Mouse (Mus musculus) cortical plate, adult 2 months (tissue): ENCODE results near the gene Tnfsf12.

Experiments used
- CTCF ChIP-seq: fragments of 200-500 bp; IDR thresholded peaks from 2 replicates; pipeline ENCODE4 v1.5.1; 2011; ENCODE audit warnings: mild to moderate bottlenecking, control low read depth, low read length; ENCODE audit not compliant: insufficient read depth; ENCODE audit errors: extremely low read depth
- POLR2A ChIP-seq: fragments of 200-500 bp; IDR thresholded peaks from 2 replicates; pipeline ENCODE4 v1.6.1; 2011; ENCODE audit warnings: mild to moderate bottlenecking, low read length, control low read depth; ENCODE audit not compliant: insufficient read depth; ENCODE audit errors: extremely low read depth

DNA sequence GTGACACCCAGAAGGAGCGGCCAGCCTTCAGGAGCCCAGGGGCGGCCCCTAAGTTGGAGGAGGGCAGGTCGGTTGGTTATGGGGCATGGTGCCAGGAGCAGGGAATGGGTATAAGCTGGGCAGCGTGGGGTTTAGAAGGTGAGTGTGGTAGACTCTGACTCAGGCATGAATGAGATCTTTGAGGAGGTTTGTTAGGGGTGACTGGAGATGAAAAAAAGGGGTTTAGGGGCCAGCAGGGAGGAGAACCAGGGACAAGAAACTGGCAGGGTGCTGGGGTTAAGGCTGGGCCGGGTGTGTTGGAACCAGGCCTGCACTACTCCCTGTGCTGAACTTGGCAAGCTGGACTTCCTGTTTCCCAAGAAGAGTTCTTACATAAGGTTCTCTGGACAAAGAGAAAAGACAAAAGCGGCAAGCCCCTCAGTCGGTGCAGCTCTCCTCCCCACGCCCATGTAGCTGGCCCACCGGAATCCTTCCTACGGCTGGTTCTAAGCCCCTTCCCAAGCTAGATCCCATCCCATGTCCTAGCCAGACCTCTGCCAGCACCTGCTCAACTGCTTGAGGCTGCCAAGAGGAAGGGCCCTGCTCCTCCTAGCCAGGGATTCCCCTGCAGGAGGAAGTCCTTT is 10.0 kb downstream of the Tnfsf12 start, which contains the start of gene Tnfsf13:
- TF ChIP-seq CTCF (no peak), POLR2A (0 out of 2 replicates have a peak, but pooled peaks have one; percentile 31)
